Mouse (Mus musculus) lung, adult 10 weeks (tissue): Measurements from ENCODE around the gene Sept9. TPM values are rescaled to one million over a fixed set of nuclear protein-coding genes. Genes with fewer than 3 reads are reported as not detected.

Experiments used
- polyA plus RNA-seq: library from polyadenylated mRNA; stranded (reverse); fragments of 350-450 nt; fragmentation: Illumina TruSeq; extraction: RNeasy Lipid Tissue Mini Kit (QIAGEN cat#74804); gene quantifications from one replicate; pipeline ENCODE4 v1.2.3, GENCODE M21; 2014; ENCODE audit warnings: low read depth, low replicate concordance; ENCODE audit not compliant: insufficient read depth

The Sept9 gene
- polyA plus RNA-seq = 39.3 TPM

GRCm38 (mm10) chr11:117199282-117200175 is at the start of gene Sept9:
TSS of gene Sept9 (plus strand) at chr11:117199661.

Other genes with a start within 250 kb of the Sept9 start
- gene Sec14l1, start 84.5 kb upstream of the Sept9 start, polyA plus RNA-seq = 56.2 TPM